Mouse (Mus musculus): ENCODE data around the gene Pja2. TPM values are rescaled to one million over a fixed set of nuclear protein-coding genes. Genes with fewer than 3 reads are reported as not detected.

Pja2 gene
- polyA plus RNA-seq, 2 experiments = 48.5 to 82.3 TPM

DNA sequence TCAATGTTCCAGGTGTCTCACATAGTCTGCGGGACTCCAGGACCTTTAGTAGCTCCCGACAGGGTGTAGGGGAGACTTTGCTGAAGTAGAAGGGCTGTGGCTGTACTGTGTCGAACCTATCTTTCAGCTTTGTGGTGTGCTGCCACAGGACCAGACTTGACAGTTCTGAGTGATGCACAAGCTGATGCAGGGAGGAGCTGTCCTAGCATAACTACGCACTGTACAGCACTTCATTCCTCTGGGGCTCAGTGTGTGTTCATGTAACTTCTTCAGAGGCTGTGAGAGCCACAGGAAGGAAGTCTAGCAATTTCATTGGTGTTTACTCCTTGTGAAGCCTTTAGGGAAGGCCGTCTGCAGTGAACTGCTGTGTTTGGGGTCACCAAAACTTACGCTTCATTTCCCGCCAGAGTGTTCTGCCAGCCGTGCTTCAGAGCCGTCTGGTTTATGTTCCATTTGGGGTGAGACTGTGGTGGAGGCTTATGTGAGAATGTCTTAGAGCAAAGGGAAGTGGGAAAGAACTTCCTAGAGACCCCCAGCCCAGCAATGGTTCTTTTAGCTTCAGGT lies 54.0 kb downstream of the Pja2 start:
- no peaks in the 10 kb centered on the region for H3K9me3 ChIP-seq (ENCODE audit: control insufficient read depth, low read length)
- no peaks in the 10 kb centered on the region for H3K27me3 ChIP-seq (ENCODE audit: control insufficient read depth, insufficient read depth, low read length)
- TF ChIP-seq POLR2A (IDR thresholded peaks at IDR 0.05; ENCODE audit: borderline replicate concordance, extremely low read depth, insufficient read depth, insufficient read length) = no peak
- peaks cover 24% of the 10 kb centered on the region for H3K36me3 ChIP-seq (ENCODE audit: control insufficient read depth, insufficient read depth, low read length)
- no peak overlapping the region for H3K4me2 ChIP-seq (replicated peaks; ENCODE audit: low read depth, low read length, severe bottlenecking)
- no peaks in the 10 kb centered on the region for H3K4me1 ChIP-seq (ENCODE audit: control insufficient read depth, insufficient read depth, low read length)
- no peak overlapping the region for H3K4me3 ChIP-seq (replicated peaks; ENCODE audit: low read length)
- no peak overlapping the region for H3K27ac ChIP-seq (replicated peaks; ENCODE audit: low read depth, low read length)
- H3K9ac ChIP-seq (ENCODE audit: low read depth, low read length, severe bottlenecking) = no peak overlapping the region
- no peak for ATAC-seq (ENCODE audit: low FRiP score, low read depth)
- DNase-seq (ENCODE audit: low spot score) = no peak
- 66% methylated on average over 9 of the region's 9 CpGs for WGBS

DNA sequence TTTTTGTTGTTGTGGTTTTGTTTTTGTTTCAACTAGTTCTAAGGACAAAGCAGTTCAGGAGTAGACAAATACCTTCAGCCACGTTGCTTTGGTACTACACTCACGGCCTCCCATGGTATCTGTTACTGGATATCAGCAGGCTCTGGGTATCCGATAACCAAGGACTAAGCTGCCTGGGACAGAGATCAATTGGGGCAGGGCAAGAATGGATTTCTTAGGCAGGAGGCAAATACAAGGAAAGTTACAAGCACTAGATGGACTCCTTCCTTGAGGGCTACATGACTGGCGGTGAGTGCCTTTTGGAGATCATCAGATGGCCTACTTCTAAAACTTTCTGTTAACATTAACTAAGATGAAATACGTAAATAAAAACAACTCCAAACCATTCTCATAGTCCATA lies 55.0 kb downstream of the Pja2 start:
- TF ChIP-seq POLR2A (IDR thresholded peaks at IDR 0.05; ENCODE audit: borderline replicate concordance, extremely low read depth, insufficient read depth, insufficient read length) = no peak
- ATAC-seq (ENCODE audit: low FRiP score, low read depth) = no peak
- 89% methylated on average over 5 of the region's 5 CpGs for WGBS
- no peak for DNase-seq (ENCODE audit: low spot score)
- no peaks in the 10 kb centered on the region for H3K27me3 ChIP-seq (ENCODE audit: control insufficient read depth, insufficient read depth, low read length)
- H3K4me2 ChIP-seq (replicated peaks; ENCODE audit: low read depth, low read length, severe bottlenecking) = no peak overlapping the region
- no peaks in the 10 kb centered on the region for H3K9me3 ChIP-seq (ENCODE audit: control insufficient read depth, low read length)
- no peaks in the 10 kb centered on the region for H3K4me1 ChIP-seq (ENCODE audit: control insufficient read depth, insufficient read depth, low read length)
- H3K4me3 ChIP-seq (replicated peaks; ENCODE audit: low read length) = no peak overlapping the region
- H3K36me3 ChIP-seq (ENCODE audit: control insufficient read depth, insufficient read depth, low read length) = peaks cover 17% of the 10 kb centered on the region
- H3K9ac ChIP-seq (ENCODE audit: low read depth, low read length, severe bottlenecking) = no peak overlapping the region
- H3K27ac ChIP-seq (replicated peaks; ENCODE audit: low read depth, low read length) = no peak overlapping the region

DNA sequence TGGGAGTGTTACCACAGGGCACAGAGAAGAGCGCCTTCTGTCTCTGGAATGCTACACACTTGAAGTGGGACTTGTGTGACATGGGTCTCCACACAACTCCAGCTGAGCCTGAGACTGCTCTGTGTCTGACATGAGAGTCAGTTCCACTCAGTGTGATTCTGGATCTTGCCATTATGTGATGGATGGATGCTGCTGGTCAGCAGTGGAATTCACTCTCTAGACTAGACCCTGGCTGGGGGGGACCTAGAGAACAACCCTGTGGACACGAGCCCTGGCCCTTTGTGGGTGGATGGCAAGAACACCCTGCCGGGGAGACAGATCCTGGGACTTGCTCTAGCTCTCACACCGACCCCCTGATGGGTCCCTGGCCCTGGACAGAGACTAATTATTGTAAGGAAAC lies 56.5 kb downstream of the Pja2 start:
- Histone ChIP-seq H3K4me1 (ENCODE audit: control insufficient read depth, insufficient read depth, low read length) (no peaks in the 10 kb centered on the region), H3K9me3 (ENCODE audit: control insufficient read depth, low read length) (no peaks in the 10 kb centered on the region), H3K9ac (ENCODE audit: low read depth, low read length, severe bottlenecking) (no peak overlapping the region), H3K27ac (replicated peaks; ENCODE audit: low read depth, low read length) (no peak overlapping the region), H3K36me3 (ENCODE audit: control insufficient read depth, insufficient read depth, low read length) (peaks cover 10% of the 10 kb centered on the region), H3K4me3 (replicated peaks; ENCODE audit: low read length) (no peak overlapping the region), H3K4me2 (replicated peaks; ENCODE audit: low read depth, low read length, severe bottlenecking) (no peak overlapping the region), H3K27me3 (ENCODE audit: control insufficient read depth, insufficient read depth, low read length) (no peaks in the 10 kb centered on the region)
- WGBS = 84% methylated on average over 4 of the region's 4 CpGs
- ATAC-seq (ENCODE audit: low FRiP score, low read depth) (no peak), DNase-seq (ENCODE audit: low spot score) (no peak)
- TF ChIP-seq POLR2A (IDR thresholded peaks at IDR 0.05; ENCODE audit: borderline replicate concordance, extremely low read depth, insufficient read depth, insufficient read length) = no peak

DNA sequence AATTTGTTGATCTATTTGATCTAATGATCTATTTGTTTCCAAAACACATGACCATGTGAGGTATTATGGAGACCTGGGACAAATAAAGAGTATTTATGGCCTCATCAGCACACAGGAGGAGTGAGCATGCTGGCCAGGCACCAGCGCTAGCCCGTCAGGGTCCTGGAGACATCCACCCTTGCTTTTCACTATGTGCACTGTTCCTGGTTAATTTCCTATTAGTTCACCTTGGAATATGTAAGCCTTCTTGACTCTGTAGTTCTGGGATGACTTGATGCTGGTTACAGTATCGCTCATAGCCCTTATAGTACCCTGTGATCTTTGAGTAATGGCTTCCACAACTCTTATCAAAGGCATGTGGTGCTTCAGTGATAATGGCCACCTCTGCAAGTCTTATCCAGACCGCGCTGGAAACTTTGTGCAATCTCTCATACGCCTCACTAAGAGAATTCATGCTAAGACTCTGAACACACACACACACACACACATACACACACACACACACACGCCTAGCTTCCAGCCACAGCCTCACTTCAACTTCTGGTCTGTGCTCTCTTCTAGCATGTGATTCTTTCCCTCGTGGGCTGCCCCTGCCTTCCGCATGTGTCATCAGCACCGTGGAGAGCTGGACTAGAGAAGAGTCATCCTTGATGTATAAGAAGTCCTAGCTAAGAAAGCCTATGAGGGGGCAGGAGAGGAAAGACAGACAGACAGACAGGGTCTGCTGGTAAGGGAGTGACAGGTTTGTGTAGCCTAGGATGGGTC lies 57.2 kb downstream of the Pja2 start:
- Histone ChIP-seq H3K9me3 (ENCODE audit: control insufficient read depth, low read length) (no peaks in the 10 kb centered on the region), H3K36me3 (ENCODE audit: control insufficient read depth, insufficient read depth, low read length) (peaks cover 6% of the 10 kb centered on the region), H3K4me1 (ENCODE audit: control insufficient read depth, insufficient read depth, low read length) (no peaks in the 10 kb centered on the region), H3K4me2 (replicated peaks; ENCODE audit: low read depth, low read length, severe bottlenecking) (no peak overlapping the region), H3K4me3 (replicated peaks; ENCODE audit: low read length) (no peak overlapping the region), H3K27me3 (ENCODE audit: control insufficient read depth, insufficient read depth, low read length) (no peaks in the 10 kb centered on the region), H3K9ac (ENCODE audit: low read depth, low read length, severe bottlenecking) (no peak overlapping the region), H3K27ac (replicated peaks; ENCODE audit: low read depth, low read length) (no peak overlapping the region)
- WGBS = 92% methylated on average over 10 of the region's 10 CpGs
- TF ChIP-seq POLR2A (IDR thresholded peaks at IDR 0.05; ENCODE audit: borderline replicate concordance, extremely low read depth, insufficient read depth, insufficient read length) = no peak
- no peak for DNase-seq (ENCODE audit: low spot score)
- ATAC-seq (ENCODE audit: low FRiP score, low read depth) = no peak

DNA sequence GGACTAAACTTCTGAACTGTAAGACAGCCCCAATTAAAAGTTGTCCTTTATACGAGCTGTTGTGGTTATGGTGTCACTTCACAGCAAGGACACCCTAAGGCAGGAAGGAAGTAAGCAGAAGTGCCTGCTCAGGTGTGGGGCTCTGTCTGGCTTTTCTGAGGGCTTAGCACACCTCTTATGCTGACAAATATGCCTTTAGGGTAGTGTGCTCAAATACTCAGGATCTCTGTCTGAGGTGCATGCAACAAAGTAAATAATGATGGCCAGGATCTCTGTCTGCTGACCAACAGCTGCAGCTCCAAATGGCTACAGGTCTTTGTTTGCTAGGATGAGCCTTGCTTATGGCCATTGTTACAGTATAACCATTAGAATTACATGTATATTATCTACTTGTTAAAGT lies 71.1 kb downstream of the Pja2 start:
- no peak for TF ChIP-seq POLR2A (IDR thresholded peaks at IDR 0.05; ENCODE audit: borderline replicate concordance, extremely low read depth, insufficient read depth, insufficient read length)
- Histone ChIP-seq H3K9me3 (ENCODE audit: control insufficient read depth, low read length) (no peaks in the 10 kb centered on the region), H3K9ac (ENCODE audit: low read depth, low read length, severe bottlenecking) (no peak overlapping the region), H3K36me3 (ENCODE audit: control insufficient read depth, insufficient read depth, low read length) (no peaks in the 10 kb centered on the region), H3K4me3 (replicated peaks; ENCODE audit: low read length) (no peak overlapping the region), H3K4me1 (ENCODE audit: control insufficient read depth, insufficient read depth, low read length) (no peaks in the 10 kb centered on the region), H3K27ac (replicated peaks; ENCODE audit: low read depth, low read length) (no peak overlapping the region), H3K4me2 (replicated peaks; ENCODE audit: low read depth, low read length, severe bottlenecking) (no peak overlapping the region), H3K27me3 (ENCODE audit: control insufficient read depth, insufficient read depth, low read length) (no peaks in the 10 kb centered on the region)
- DNase-seq (ENCODE audit: low spot score) = no peak
- WGBS = 61% methylated on average over 1 of the region's 1 CpGs
- ATAC-seq (ENCODE audit: low FRiP score, low read depth) = no peak

Data from limb, embryonic 14.5 days (tissue).